Mouse (Mus musculus) myocyte (in vitro differentiated cells): ENCODE measurements around the gene Supt5. TPM values are rescaled to one million over a fixed set of nuclear protein-coding genes. Genes with fewer than 3 reads are reported as not detected.

Experiments
- H3K27me3 ChIP-seq: one replicate; pipeline ENCODE4 v1.6.1; 2011; ENCODE audit not compliant: control insufficient read depth, insufficient read depth, insufficient read length
- H3K36me3 ChIP-seq: one replicate; pipeline ENCODE4 v1.6.1; 2011; ENCODE audit not compliant: control insufficient read depth, insufficient read depth
- H3K4me2 ChIP-seq: one replicate; pipeline ENCODE4 v1.6.1; 2011; ENCODE audit warnings: low read depth, control low read depth
- H3K4me3 ChIP-seq: one replicate; pipeline ENCODE4 v1.5.1; 2011; ENCODE audit warnings: mild to moderate bottlenecking, control low read depth, moderate library complexity
- H3K79me2 ChIP-seq: one replicate; pipeline ENCODE4 v1.6.1; 2011; ENCODE audit not compliant: control insufficient read depth, insufficient read depth
- H3ac ChIP-seq: one replicate; pipeline ENCODE4 v1.6.1; 2011; ENCODE audit not compliant: control insufficient read depth, insufficient read length
- CEBPB ChIP-seq: IDR thresholded peaks from 2 replicates; pipeline ENCODE4 v1.6.1; 2011; ENCODE audit warnings: mild to moderate bottlenecking, moderate library complexity; ENCODE audit not compliant: poor library complexity, insufficient read depth, severe bottlenecking
- E2F4 ChIP-seq: IDR thresholded peaks from one replicate; pipeline ENCODE4 v1.6.1; 2011; ENCODE audit warnings: mild to moderate bottlenecking, control low read depth, moderate library complexity; ENCODE audit not compliant: insufficient read depth
- MAX ChIP-seq: IDR thresholded peaks from one replicate; pipeline ENCODE4 v1.6.1; 2011; ENCODE audit warnings: low read depth, mild to moderate bottlenecking, control low read depth
- MYOD1 ChIP-seq, 3 experiments: IDR thresholded peaks; one replicate each; pipeline ENCODE4 v1.6.1; 2011; ENCODE audit warnings: control low read depth in 2 of 3, low read depth in 2 of 3, mild to moderate bottlenecking in 2 of 3, moderate library complexity in 1 of 3; ENCODE audit not compliant: insufficient read length in 2 of 3, control insufficient read depth in 1 of 3
- MYOG ChIP-seq, 3 experiments: IDR thresholded peaks; one replicate each; pipeline ENCODE4 v1.6.1; 2011; ENCODE audit warnings: control low read depth in 2 of 3, low read depth in 2 of 3, mild to moderate bottlenecking in 2 of 3; ENCODE audit not compliant: insufficient read length in 2 of 3, control insufficient read depth in 1 of 3, insufficient read depth in 1 of 3
- POLR2A ChIP-seq: IDR thresholded peaks from one replicate; pipeline ENCODE4 v1.6.1; 2011; ENCODE audit warnings: low read depth, mild to moderate bottlenecking, control low read depth, moderate library complexity; ENCODE audit not compliant: insufficient read length
- POLR2AphosphoS2 ChIP-seq: IDR thresholded peaks from one replicate; pipeline ENCODE4 v1.6.1; 2011; ENCODE audit warnings: low read depth, control low read depth; ENCODE audit not compliant: insufficient read length
- REST ChIP-seq: IDR thresholded peaks from one replicate; pipeline ENCODE4 v1.6.1; 2011; ENCODE audit warnings: mild to moderate bottlenecking, control low read depth, moderate library complexity; ENCODE audit not compliant: insufficient read depth, insufficient read length
- SRF ChIP-seq: IDR thresholded peaks from one replicate; pipeline ENCODE4 v1.6.1; 2011; ENCODE audit warnings: low read depth; ENCODE audit not compliant: control insufficient read depth, insufficient read length
- TCF12 ChIP-seq: IDR thresholded peaks from one replicate; pipeline ENCODE4 v1.6.1; 2011; ENCODE audit warnings: mild to moderate bottlenecking, control low read depth; ENCODE audit not compliant: poor library complexity, insufficient read depth, severe bottlenecking
- TCF3 ChIP-seq: IDR thresholded peaks from one replicate; pipeline ENCODE4 v1.6.1; 2011; ENCODE audit warnings: low read depth, control low read depth; ENCODE audit not compliant: insufficient read length
- USF1 ChIP-seq: IDR thresholded peaks from one replicate; pipeline ENCODE4 v1.6.1; 2011; ENCODE audit warnings: low read depth, mild to moderate bottlenecking, control low read depth, moderate library complexity
- polyA plus RNA-seq: library from polyadenylated mRNA; unstranded; fragments of >200 nt; fragmentation: generic; extraction: Trizol; gene quantifications from one replicate; pipeline ENCODE4 v1.2.1, GENCODE M21; 2012; ENCODE audit warnings: missing spikeins

Gene Supt5
- polyA plus RNA-seq, 1 experiment, result 84.2 TPM

DNA sequence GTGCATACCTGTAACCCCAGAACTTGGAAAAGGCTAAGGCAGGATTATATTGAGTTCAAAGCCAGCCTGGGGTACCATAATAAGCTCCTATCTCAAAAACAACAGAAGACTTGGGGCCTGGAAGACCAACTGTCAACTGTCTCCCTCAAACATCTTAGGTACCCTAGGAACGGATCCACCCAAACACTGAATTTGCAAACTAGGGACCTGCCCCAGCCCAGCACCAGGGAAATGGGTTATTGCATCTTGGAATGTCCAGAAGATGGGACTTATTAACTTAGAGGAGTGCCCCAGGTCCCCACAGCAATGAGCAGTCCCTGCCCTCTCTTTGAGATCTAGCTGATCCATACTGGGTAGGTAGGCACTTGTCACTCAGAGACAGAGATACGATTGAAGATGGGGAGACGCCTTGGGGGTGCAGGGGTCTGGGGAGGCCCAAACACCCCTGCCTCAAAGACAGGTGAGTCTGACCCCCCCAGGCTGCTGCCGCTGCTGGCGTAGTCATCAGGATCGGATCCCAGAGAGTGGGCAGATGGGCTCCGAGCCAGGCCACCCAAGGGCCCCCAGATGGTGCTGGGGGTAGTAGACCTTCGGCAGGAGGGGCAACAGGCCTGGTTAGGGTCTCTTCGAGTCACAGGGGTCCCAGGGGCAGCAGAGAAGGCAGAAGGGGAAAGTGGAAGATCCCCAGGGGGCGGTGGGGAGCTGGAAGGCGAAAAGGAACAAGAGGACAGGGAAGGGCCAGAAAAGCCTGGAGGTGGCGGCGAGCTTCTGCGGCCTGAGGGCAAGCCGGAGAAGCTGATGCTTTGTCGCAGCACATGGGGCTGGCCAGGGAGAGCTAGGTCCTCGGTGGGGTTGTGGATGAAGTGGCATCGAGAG lies 38.9 kb upstream of the Supt5 start:
- TF ChIP-seq TCF12 (no peak), MAX (no peak), POLR2A (peak; percentile 19), MYOD1 (IDR thresholded peaks at IDR 0.05; ENCODE audit: control insufficient read depth in 1 of 3, insufficient read length in 2 of 3, low read depth in 2 of 3) (peak in 1 of 3 experiments; percentile 12)
- no peaks in the 10 kb centered on the region for H3K36me3 ChIP-seq
- H3K27me3 ChIP-seq, result no peaks in the 10 kb centered on the region

DNA sequence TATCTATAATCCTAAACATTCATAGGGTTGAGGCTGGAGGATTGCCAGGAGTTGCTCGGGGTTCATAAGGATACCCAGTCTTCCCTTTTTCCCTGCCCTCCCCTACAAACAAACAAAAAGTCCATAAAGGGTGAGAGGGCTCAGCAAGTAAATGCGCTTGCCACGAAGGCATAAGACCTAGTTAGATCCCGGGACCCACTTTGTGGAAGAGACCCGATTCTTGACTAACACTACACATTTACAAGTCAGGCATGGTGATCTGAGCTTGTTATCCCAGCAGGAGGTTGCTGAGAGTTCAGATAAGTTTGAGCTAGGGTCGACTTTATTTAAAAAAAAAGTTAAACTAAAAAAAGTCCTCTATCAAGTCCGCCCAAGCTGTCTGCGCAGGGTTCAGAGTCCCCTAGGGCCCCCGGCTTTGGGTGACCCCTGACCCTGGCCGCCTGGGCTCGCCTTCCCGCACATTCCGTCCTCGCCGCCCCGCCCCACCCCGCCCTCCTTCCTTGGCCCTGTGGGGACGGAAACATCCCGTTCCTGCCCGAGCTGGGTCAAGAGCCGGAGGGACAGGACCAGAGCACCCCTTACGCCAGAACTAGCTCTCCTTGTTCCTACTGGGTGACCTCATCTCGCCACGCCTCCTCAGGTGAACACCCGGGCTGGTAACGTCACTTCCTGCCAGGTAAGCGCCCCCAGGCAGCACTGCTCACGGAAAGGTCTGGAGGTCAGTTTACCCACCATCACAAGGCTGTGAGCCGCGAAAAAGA lies 37.6 kb upstream of the Supt5 start:
- TF ChIP-seq CEBPB, result no peak
- TF ChIP-seq USF1, result no peak
- TF ChIP-seq TCF12, result no peak
- TF ChIP-seq POLR2A, result peak; percentile 83
- TF ChIP-seq REST, result no peak
- peak; percentile 80 for TF ChIP-seq POLR2AphosphoS2
- no peak for TF ChIP-seq TCF3
- TF ChIP-seq MAX, result no peak
- TF ChIP-seq E2F4, result no peak
- H3ac ChIP-seq, result no peak overlapping the region
- peak overlapping the region; percentile 100 for H3K4me2 ChIP-seq
- peaks cover 30% of the 10 kb centered on the region for H3K79me2 ChIP-seq
- peak overlapping the region; percentile 96 for H3K4me3 ChIP-seq
- H3K27me3 ChIP-seq, result no peaks in the 10 kb centered on the region
- H3K36me3 ChIP-seq, result no peaks in the 10 kb centered on the region

More for the DNA sequence above, 38.9 kb upstream of the Supt5 start:
- Histone ChIP-seq H3K4me2 (peak overlapping the region; percentile 100), H3ac (peak overlapping the region; percentile 81), H3K4me3 (peak overlapping the region; percentile 96), H3K79me2 (peaks cover 27% of the 10 kb centered on the region)

DNA sequence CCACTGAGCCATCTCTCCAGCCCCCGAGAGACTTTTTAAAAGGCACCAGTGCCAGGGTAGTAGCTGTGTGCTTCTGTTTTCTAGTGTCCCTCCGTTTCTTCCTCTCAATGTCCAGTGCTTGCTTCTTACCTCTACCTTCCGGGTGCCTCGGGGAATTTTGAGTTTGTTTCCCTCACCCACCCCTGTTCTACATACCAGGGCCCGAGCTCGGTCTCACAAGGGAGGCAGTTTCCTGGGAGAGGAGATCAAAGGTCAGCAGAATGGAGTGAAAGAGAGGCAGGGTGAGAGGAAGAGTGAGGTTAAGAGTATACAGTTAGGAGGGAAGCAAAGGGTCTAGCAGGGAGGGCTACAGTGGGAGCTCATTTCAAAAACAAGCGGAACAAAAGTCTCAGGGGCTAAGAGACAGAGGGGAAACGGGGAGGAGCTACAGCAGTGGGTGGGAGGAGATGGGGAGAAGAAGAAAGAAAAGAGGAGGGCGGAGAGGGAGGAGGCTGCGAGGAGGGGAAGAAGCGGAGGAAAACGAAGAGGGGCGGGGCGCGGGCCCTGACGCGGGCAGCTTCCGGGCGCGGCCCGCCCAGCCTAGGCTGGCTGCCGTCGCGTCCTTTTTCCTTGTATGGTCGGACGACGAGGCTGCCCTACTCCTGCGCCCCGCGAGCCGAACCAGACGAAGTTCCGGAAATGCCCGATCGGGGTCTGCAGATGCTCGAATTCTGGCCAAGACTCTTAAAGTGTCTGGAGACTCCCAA lies 36.8 kb upstream of the Supt5 start:
- H3K36me3 ChIP-seq, result no peaks in the 10 kb centered on the region
- peak overlapping the region; percentile 96 for H3K4me3 ChIP-seq
- TF ChIP-seq MYOG (IDR thresholded peaks at IDR 0.05; ENCODE audit: control insufficient read depth in 1 of 3, insufficient read depth in 1 of 3, insufficient read length in 2 of 3, low read depth in 2 of 3) (no peak), TCF3 (no peak), POLR2A (peak; percentile 76), CEBPB (no peak), REST (no peak), MYOD1 (IDR thresholded peaks at IDR 0.05; ENCODE audit: control insufficient read depth in 1 of 3, insufficient read length in 2 of 3, low read depth in 2 of 3) (no peak), POLR2AphosphoS2 (peak; percentile 79), TCF12 (no peak), SRF (peak; percentile 89), E2F4 (no peak), USF1 (no peak)
- H3K27me3 ChIP-seq, result no peaks in the 10 kb centered on the region
- H3K79me2 ChIP-seq, result peaks cover 38% of the 10 kb centered on the region
- peak overlapping the region; percentile 100 for H3K4me2 ChIP-seq
- no peak overlapping the region for H3ac ChIP-seq

DNA sequence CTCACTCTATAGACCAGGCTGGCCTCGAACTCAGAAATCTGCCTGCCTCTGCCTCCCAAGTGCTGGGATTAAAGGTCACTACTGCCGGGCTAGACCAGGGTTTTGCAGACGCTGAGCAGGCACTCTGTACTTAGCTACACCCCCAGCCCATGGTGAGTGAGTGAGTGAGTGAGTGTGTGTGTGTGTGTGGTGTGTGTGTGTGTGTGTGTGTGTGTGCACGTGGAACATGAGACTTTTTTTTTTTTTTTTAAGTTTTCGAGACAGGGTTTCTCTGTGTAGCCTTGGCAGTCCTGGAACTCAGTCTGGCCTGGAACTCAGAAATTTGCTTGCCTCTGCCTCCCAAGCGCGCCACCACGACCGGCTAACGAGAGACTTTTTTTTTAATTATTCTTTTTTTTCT lies 36.1 kb upstream of the Supt5 start:
- H3ac ChIP-seq, result no peak overlapping the region
- H3K36me3 ChIP-seq, result no peaks in the 10 kb centered on the region
- H3K79me2 ChIP-seq, result peaks cover 45% of the 10 kb centered on the region
- H3K4me2 ChIP-seq, result peak overlapping the region; percentile 95
- H3K27me3 ChIP-seq, result no peaks in the 10 kb centered on the region
- peak overlapping the region; percentile 96 for H3K4me3 ChIP-seq
- TF ChIP-seq MAX, result no peak
- no peak for TF ChIP-seq POLR2A
- no peak for TF ChIP-seq TCF3
- no peak for TF ChIP-seq USF1
